Mouse (Mus musculus) C2C12 (cell line): Measurements from ENCODE around the gene Olfr583.

Source experiments
- CTCF ChIP-seq: IDR thresholded peaks from one replicate; pipeline ENCODE4 v1.5.1; 2011; ENCODE audit not compliant: control insufficient read depth, insufficient read depth, insufficient read length
- MYOD1 ChIP-seq: IDR thresholded peaks from one replicate; pipeline ENCODE4 v1.6.1; 2011; ENCODE audit warnings: low read depth; ENCODE audit not compliant: control insufficient read depth, insufficient read length
- MYOG ChIP-seq: IDR thresholded peaks from one replicate; pipeline ENCODE4 v1.6.1; 2011; ENCODE audit not compliant: control insufficient read depth, insufficient read length; ENCODE audit errors: extremely low read depth
- USF1 ChIP-seq: IDR thresholded peaks from one replicate; pipeline ENCODE4 v1.6.1; 2011; ENCODE audit warnings: low read depth, mild to moderate bottlenecking, control low read depth, moderate library complexity

DNA sequence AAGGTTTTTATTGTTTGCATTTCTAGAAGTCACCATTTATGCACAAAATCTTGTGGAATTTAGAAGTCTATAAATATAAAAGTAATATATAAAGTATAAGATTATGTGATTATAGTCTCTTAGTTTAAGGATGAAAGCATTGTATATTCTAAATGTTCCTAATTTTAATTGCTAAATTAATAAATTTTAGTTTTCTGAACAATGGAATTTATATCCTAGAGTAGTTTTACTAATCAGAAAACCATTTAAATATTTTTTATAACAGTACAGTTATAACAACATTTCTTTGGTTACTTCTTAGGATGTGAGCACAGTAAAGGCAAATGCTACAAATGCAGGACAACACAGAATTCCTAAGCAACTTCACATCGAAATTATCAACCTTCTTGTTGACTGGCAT, 46.3 kb downstream of the Olfr583 start, which contains the start of gene Olfr585:
- TF ChIP-seq CTCF (no peak), MYOG (no peak), USF1 (no peak), MYOD1 (no peak)
